Mouse (Mus musculus) limb, embryonic 14.5 days (tissue): ENCODE data around the gene Acot11. TPM values are rescaled to one million over a fixed set of nuclear protein-coding genes. Genes with fewer than 3 reads are reported as not detected.

ENCODE experiments used
- ATAC-seq: fragments of 200-750 bp; cut with Nextera tagmentation; 2 replicates; pipeline ENCODE4 v1.8.0; 2017; ENCODE audit warnings: low read depth, moderate number of reproducible peaks, moderate TSS enrichment; ENCODE audit not compliant: low FRiP score
- DNase-seq: peaks from one replicate; pipeline ENCODE4 v3.0.0-alpha.2; 2015; ENCODE audit warnings: low spot score
- H3K27ac ChIP-seq: fragments of 300-500 bp; sonication (generic); replicated peaks from 2 replicates; pipeline ENCODE4 v1.5.1; 2014; ENCODE audit warnings: low read depth, mild to moderate bottlenecking, low read length, moderate library complexity, mixed read lengths
- H3K27me3 ChIP-seq: fragments of 300-500 bp; sonication (generic); 2 replicates; pipeline ENCODE4 v1.6.1; 2014; ENCODE audit warnings: low read length, mixed read lengths; ENCODE audit not compliant: control insufficient read depth, insufficient read depth
- H3K36me3 ChIP-seq: fragments of 300-500 bp; sonication (generic); 2 replicates; pipeline ENCODE4 v1.6.1; 2014; ENCODE audit warnings: mild to moderate bottlenecking, low read length, moderate library complexity, mixed read lengths; ENCODE audit not compliant: control insufficient read depth, insufficient read depth
- H3K4me1 ChIP-seq: fragments of 300-500 bp; sonication (generic); 2 replicates; pipeline ENCODE4 v1.6.1; 2014; ENCODE audit warnings: antibody characterized with exemption, low read length, mixed read lengths; ENCODE audit not compliant: control insufficient read depth, insufficient read depth
- H3K4me2 ChIP-seq: fragments of 300-500 bp; sonication (generic); replicated peaks from 2 replicates; pipeline ENCODE4 v1.6.1; 2014; ENCODE audit warnings: low read depth, mild to moderate bottlenecking, low read length, moderate library complexity; ENCODE audit not compliant: severe bottlenecking
- H3K4me3 ChIP-seq: fragments of 300-500 bp; sonication (generic); replicated peaks from 2 replicates; pipeline ENCODE4 v1.5.1; 2014; ENCODE audit warnings: low read length
- H3K9ac ChIP-seq: fragments of 300-500 bp; sonication (generic); 2 replicates; pipeline ENCODE4 v1.6.1; 2014; ENCODE audit warnings: mild to moderate bottlenecking, low read depth, low read length, moderate library complexity; ENCODE audit not compliant: severe bottlenecking
- H3K9me3 ChIP-seq: fragments of 300-500 bp; sonication (generic); 2 replicates; pipeline ENCODE4 v1.6.1; 2016; ENCODE audit warnings: low read length; ENCODE audit not compliant: control insufficient read depth
- POLR2A ChIP-seq: fragments of 200-500 bp; IDR thresholded peaks from 2 replicates; pipeline ENCODE4 v1.8.0; 2012; ENCODE audit warnings: inconsistent platforms, mild to moderate bottlenecking, moderate library complexity, borderline replicate concordance; ENCODE audit not compliant: insufficient read depth, insufficient read length; ENCODE audit errors: extremely low read depth
- WGBS: fragments of 180-500 bp; shearing (Covaris S2); extraction: QIAGEN DNeasy Blood & Tissue Kit; methylation state at CpG from one replicate; pipeline ENCODE4 v1.1.7; 2014; 5-methylcytosine and 5-hydroxymethylcytosine counted together
- polyA plus RNA-seq, 2 experiments: library from polyadenylated mRNA; depleted of rRNA in 1 of 2; stranded (reverse) in 1 of 2; unstranded in 1 of 2; fragments of >200 nt; fragmentation: Nextera tagmentation in 1 of 2; extraction: Ambion mirVana in 1 of 2; gene quantifications; 2 replicates each; pipeline versions ENCODE4 v1.2.1 to v1.2.3; 2012 to 2014

Acot11 gene
- 6.1 and 6.7 TPM in 2 replicates for polyA plus RNA-seq (2012; rRNA removed)
- polyA plus RNA-seq (2014; fragmentation: Nextera tagmentation; extraction: Ambion mirVana) = 3.7 and 4.3 TPM in 2 replicates

- Histone ChIP-seq H3K4me1 (peaks cover 10% of the 10 kb centered on the region; the same call in 1 of the 2 replicates), H3K27ac (no peak within 1 kb of the TSS), H3K9me3 (no peaks in the 10 kb centered on the region), H3K27me3 (no peaks in the 10 kb centered on the region), H3K9ac (peak within 1 kb of the TSS; percentile 54), H3K4me3 (peak within 1 kb of the TSS; percentile 15), H3K36me3 (no peaks in the 10 kb centered on the region), H3K4me2 (peak within 1 kb of the TSS; percentile 56)
- ATAC-seq (0 out of 2 replicates have a peak, but pooled peaks have one; percentile 34), DNase-seq (no peak)
- 5% methylated on average over 23 of the region's 23 CpGs for WGBS
- TF ChIP-seq POLR2A = no peak
Observed at GRCm38 (mm10) chr4:106804910-106805274, at the start of gene Acot11. Gene Acot11, minus strand, starts transcription at chr4:106804998.

- 42% methylated on average over 12 of the region's 12 CpGs for WGBS
- no peak for DNase-seq
Observed at GRCm38 (mm10) chr4:106848290-106849092, 43.7 kb upstream of the Acot11 start.

GRCm38 (mm10) chr4:106847591-106848289 is 42.9 kb upstream of the Acot11 start:
- 5% methylated on average over 9 of the region's 9 CpGs for WGBS
- Histone ChIP-seq H3K9ac (peak overlapping the region; percentile 29), H3K27me3 (no peaks in the 10 kb centered on the region), H3K9me3 (no peaks in the 10 kb centered on the region), H3K27ac (peak overlapping the region; percentile 86), H3K4me1 (peaks cover 36% of the 10 kb centered on the region), H3K4me2 (peak overlapping the region; percentile 34), H3K4me3 (peak overlapping the region; percentile 9), H3K36me3 (no peaks in the 10 kb centered on the region)
- peak; percentile 93 for ATAC-seq
- DNase-seq = peak; percentile 89
- TF ChIP-seq POLR2A = no peak

More at GRCm38 (mm10) chr4:106848290-106849092, 43.7 kb upstream of the Acot11 start:
- ATAC-seq = peak; percentile 36
- Histone ChIP-seq H3K9ac (peak overlapping the region; percentile 29; the same call in 1 of the 2 replicates), H3K4me1 (peaks cover 31% of the 10 kb centered on the region), H3K27ac (peak overlapping the region; percentile 86), H3K4me2 (peak overlapping the region; percentile 34), H3K4me3 (peak overlapping the region; percentile 9), H3K27me3 (no peaks in the 10 kb centered on the region), H3K9me3 (no peaks in the 10 kb centered on the region), H3K36me3 (no peaks in the 10 kb centered on the region)
- no peak for TF ChIP-seq POLR2A

GRCm38 (mm10) chr4:106842561-106842960 is 37.8 kb upstream of the Acot11 start:
- TF ChIP-seq POLR2A = no peak
- DNase-seq (no peak), ATAC-seq (no peak)
- 32% methylated on average over 8 of the region's 8 CpGs for WGBS
- Histone ChIP-seq H3K4me3 (no peak overlapping the region), H3K9me3 (no peaks in the 10 kb centered on the region), H3K4me1 (peaks cover 56% of the 10 kb centered on the region), H3K27ac (0 out of 2 replicates have a peak overlapping the region, but pooled peaks have one; percentile 26), H3K9ac (no peak overlapping the region), H3K4me2 (no peak overlapping the region), H3K27me3 (no peaks in the 10 kb centered on the region), H3K36me3 (no peaks in the 10 kb centered on the region)

GRCm38 (mm10) chr4:106841856-106842255 is 37.1 kb upstream of the Acot11 start:
- Histone ChIP-seq H3K4me3 (no peak overlapping the region), H3K4me2 (no peak overlapping the region; the same call in 1 of the 2 replicates)
- 54% methylated on average over 7 of the region's 7 CpGs for WGBS

More at GRCm38 (mm10) chr4:106841856-106842255, 37.1 kb upstream of the Acot11 start:
- Histone ChIP-seq H3K9ac (no peak overlapping the region), H3K36me3 (no peaks in the 10 kb centered on the region), H3K9me3 (no peaks in the 10 kb centered on the region), H3K27ac (peak overlapping the region; percentile 99), H3K27me3 (no peaks in the 10 kb centered on the region), H3K4me1 (peaks cover 52% of the 10 kb centered on the region)
- no peak for ATAC-seq
- DNase-seq = no peak
- no peak for TF ChIP-seq POLR2A
